Mouse (Mus musculus) ES-Bruce4 (cell line): ENCODE data around the gene Sh2d1b2. TPM values are rescaled to one million over a fixed set of nuclear protein-coding genes. Genes with fewer than 3 reads are reported as not detected.
"Not testable (repeated sequence)": the region's sequence is repeated elsewhere in the genome, so short reads cannot be mapped to it uniquely, and the experiment has no call there.

Source experiments
- H3K27ac ChIP-seq: 2 replicates; pipeline ENCODE4 v1.5.1; 2012; ENCODE audit warnings: low read length, inconsistent platforms; ENCODE audit not compliant: insufficient read depth
- H3K27me3 ChIP-seq: 2 replicates; pipeline ENCODE4 v1.6.1; 2012; ENCODE audit warnings: mild to moderate bottlenecking, low read length, inconsistent platforms; ENCODE audit not compliant: control insufficient read depth, poor library complexity, insufficient read depth, severe bottlenecking
- H3K36me3 ChIP-seq: 2 replicates; pipeline ENCODE4 v1.6.1; 2012; ENCODE audit warnings: inconsistent platforms, mild to moderate bottlenecking, low read length, moderate library complexity; ENCODE audit not compliant: control insufficient read depth, poor library complexity, insufficient read depth, severe bottlenecking
- H3K4me1 ChIP-seq: one replicate; pipeline ENCODE4 v1.8.1; 2011; ENCODE audit warnings: low read length; ENCODE audit not compliant: control insufficient read depth, insufficient read depth
- H3K4me3 ChIP-seq: 2 replicates; pipeline ENCODE4 v1.5.1; 2011; ENCODE audit warnings: low read depth, mild to moderate bottlenecking, low read length
- H3K9ac ChIP-seq: 2 replicates; pipeline ENCODE4 v1.6.1; 2012; ENCODE audit warnings: low read depth, mild to moderate bottlenecking, inconsistent platforms; ENCODE audit not compliant: poor library complexity, severe bottlenecking
- H3K9me3 ChIP-seq: replicated peaks from 2 replicates; pipeline ENCODE4 v1.6.1; 2012; ENCODE audit warnings: mild to moderate bottlenecking, low read length, inconsistent platforms; ENCODE audit not compliant: control insufficient read depth, poor library complexity, insufficient read depth, severe bottlenecking
- CTCF ChIP-seq: IDR thresholded peaks from one replicate; pipeline ENCODE4 v1.8.1; 2011; ENCODE audit warnings: low read depth, low read length
- EP300 ChIP-seq: IDR thresholded peaks from 2 replicates; pipeline ENCODE4 v1.6.1; 2011; ENCODE audit warnings: low read depth, low read length; ENCODE audit not compliant: insufficient read depth
- POLR2A ChIP-seq: IDR thresholded peaks from one replicate; pipeline ENCODE4 v1.8.1; 2011; ENCODE audit warnings: low read length; ENCODE audit not compliant: insufficient read depth
- polyA plus RNA-seq: library from polyadenylated mRNA; stranded (reverse); fragments of >200 nt; gene quantifications from 2 replicates; pipeline ENCODE4 v1.2.4, GENCODE M21; 2011; ENCODE audit warnings: low read depth; ENCODE audit not compliant: missing spikeins, insufficient read depth, insufficient read length

Sh2d1b2 gene
- polyA plus RNA-seq = not detected in 2 replicates

- H3K9ac ChIP-seq, H3K36me3 ChIP-seq, H3K9me3 ChIP-seq, H3K27me3 ChIP-seq, H3K27ac ChIP-seq, H3K4me3 ChIP-seq, H3K4me1 ChIP-seq: not testable (repeated sequence)
Observed at GRCm38 (mm10) chr1:170232688-170233087, at the start of gene Sh2d1b2. Sh2d1b2 (plus strand) TSS chr1:170232749.

DNA sequence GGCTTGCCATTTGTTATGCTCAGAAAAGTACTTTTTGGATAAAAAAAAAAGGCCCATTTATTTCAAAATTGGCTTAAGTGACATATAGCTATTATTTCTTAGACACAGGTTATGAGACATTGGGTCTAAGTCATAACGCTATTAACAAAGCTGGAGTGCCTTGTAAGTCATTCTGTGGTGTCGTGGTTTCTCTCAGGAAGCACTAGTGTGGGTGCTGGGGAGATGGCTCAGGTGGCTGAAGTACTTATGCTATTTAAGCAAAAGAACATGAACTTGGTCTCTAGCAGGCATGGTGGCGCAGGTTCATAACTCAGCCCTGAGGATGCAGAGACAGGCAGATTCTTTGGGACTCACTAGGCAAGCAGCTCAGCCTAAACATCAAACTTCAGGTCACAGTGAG, 47.4 kb upstream of the Sh2d1b2 start:
- H3K9ac ChIP-seq = no peak overlapping the region
- H3K27ac ChIP-seq = no peak overlapping the region
- peaks cover 2% of the 10 kb centered on the region for H3K4me1 ChIP-seq
- no peaks in the 10 kb centered on the region for H3K9me3 ChIP-seq
- no peak overlapping the region for H3K4me3 ChIP-seq
- no peaks in the 10 kb centered on the region for H3K36me3 ChIP-seq
- no peaks in the 10 kb centered on the region for H3K27me3 ChIP-seq
- TF ChIP-seq CTCF = no peak
- TF ChIP-seq POLR2A = no peak
- no peak for TF ChIP-seq EP300

- H3K4me3 ChIP-seq = no peak overlapping the region
- no peak overlapping the region for H3K9ac ChIP-seq
- peaks cover 2% of the 10 kb centered on the region for H3K4me1 ChIP-seq
- no peak overlapping the region for H3K27ac ChIP-seq
- no peaks in the 10 kb centered on the region for H3K9me3 ChIP-seq
- no peaks in the 10 kb centered on the region for H3K27me3 ChIP-seq
- TF ChIP-seq EP300 = no peak
- no peak for TF ChIP-seq CTCF
- TF ChIP-seq POLR2A = no peak
- H3K36me3 ChIP-seq = no peaks in the 10 kb centered on the region
Observed at GRCm38 (mm10) chr1:170186531-170186930, 46.0 kb upstream of the Sh2d1b2 start.

GRCm38 (mm10) chr1:170188601-170189000, 43.9 kb upstream of the Sh2d1b2 start:
- Histone ChIP-seq H3K9ac (no peak overlapping the region), H3K36me3 (peaks cover 4% of the 10 kb centered on the region; the same call in 1 of the 2 replicates), H3K9me3 (no peaks in the 10 kb centered on the region), H3K27ac (no peak overlapping the region), H3K4me1 (peaks cover 2% of the 10 kb centered on the region), H3K27me3 (no peaks in the 10 kb centered on the region), H3K4me3 (no peak overlapping the region)
- TF ChIP-seq POLR2A = no peak
- no peak for TF ChIP-seq CTCF
- TF ChIP-seq EP300 = no peak

DNA sequence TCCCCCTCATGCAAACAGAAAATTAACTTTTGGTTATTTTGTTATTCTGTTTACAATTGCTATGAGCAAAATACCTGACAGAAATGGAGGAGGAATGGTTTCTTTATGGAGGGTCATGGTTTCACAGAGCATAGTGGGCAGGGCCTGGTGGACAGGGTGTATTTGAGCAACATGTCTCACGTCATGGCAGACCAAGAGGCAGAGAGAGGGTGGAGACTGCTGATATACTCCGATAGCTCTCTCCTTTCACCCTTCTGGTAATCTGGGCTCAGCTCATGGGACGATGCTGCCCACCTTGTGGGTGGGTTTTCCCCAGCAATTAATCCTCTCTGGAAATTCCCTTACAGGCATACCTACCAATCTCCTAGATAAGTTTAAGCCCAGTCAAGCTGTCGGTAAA, 42.3 kb upstream of the Sh2d1b2 start:
- Histone ChIP-seq H3K9me3 (no peaks in the 10 kb centered on the region), H3K9ac (no peak overlapping the region), H3K36me3 (peaks cover 7% of the 10 kb centered on the region; the same call in 1 of the 2 replicates), H3K4me1 (peaks cover 2% of the 10 kb centered on the region), H3K27ac (no peak overlapping the region), H3K4me3 (no peak overlapping the region), H3K27me3 (no peaks in the 10 kb centered on the region)
- TF ChIP-seq POLR2A = no peak
- no peak for TF ChIP-seq EP300
- no peak for TF ChIP-seq CTCF

GRCm38 (mm10) chr1:170191925-170192324, 40.6 kb upstream of the Sh2d1b2 start:
- no peak for TF ChIP-seq CTCF
- TF ChIP-seq EP300 = no peak
- no peak for TF ChIP-seq POLR2A
- Histone ChIP-seq H3K4me1 (peaks cover 2% of the 10 kb centered on the region), H3K9me3 (no peaks in the 10 kb centered on the region), H3K9ac (no peak overlapping the region), H3K36me3 (peaks cover 7% of the 10 kb centered on the region; the same call in 1 of the 2 replicates), H3K27me3 (no peaks in the 10 kb centered on the region), H3K4me3 (no peak overlapping the region), H3K27ac (no peak overlapping the region)
